Mouse (Mus musculus): ENCODE results near the gene Sprr3. TPM values are rescaled to one million over a fixed set of nuclear protein-coding genes. Genes with fewer than 3 reads are reported as not detected.

The Sprr3 gene
- polyA plus RNA-seq, 1 experiment = not detected

DNA sequence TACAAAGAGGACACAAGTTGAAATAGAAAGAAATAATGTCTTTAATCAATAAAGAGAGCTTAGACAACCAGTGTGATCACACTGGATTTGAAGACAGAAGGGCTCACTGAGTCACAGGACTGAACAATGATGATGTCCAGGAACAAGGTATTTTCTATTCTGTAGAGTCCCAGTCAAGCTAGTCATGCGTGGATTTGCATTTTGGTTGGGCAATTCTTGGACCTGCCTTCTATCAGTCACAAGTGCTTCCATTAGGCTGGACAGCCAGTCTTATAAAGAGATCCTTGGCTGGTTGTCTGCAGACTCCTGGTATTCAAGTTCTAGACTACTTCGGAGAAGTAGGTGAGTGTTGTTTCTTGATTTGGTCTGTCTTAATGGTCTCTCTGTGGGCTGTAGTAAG lies 50.8 kb downstream of the Sprr3 start, which contains the start of gene Sprr2i:
TSS of gene Sprr2i (plus strand) at position 301 of the 400 bp plus-strand sequence.
- 93% methylated on average over 2 of the region's 2 CpGs for WGBS
- no peak for DNase-seq
- no peaks in the 10 kb centered on the region for H3K27me3 ChIP-seq (ENCODE audit: control insufficient read depth, insufficient read depth, low read length)
- H3K4me3 ChIP-seq (replicated peaks; ENCODE audit: insufficient read depth, low read depth, low read length) = no peak within 1 kb of the TSS
- H3K4me1 ChIP-seq (ENCODE audit: control insufficient read depth, insufficient read depth, low read length) = no peaks in the 10 kb centered on the region
- TF ChIP-seq CTCF (IDR thresholded peaks at IDR 0.05; ENCODE audit: borderline replicate concordance, insufficient read depth, low read depth, low read length) (no peak), POLR2A (IDR thresholded peaks at IDR 0.05; ENCODE audit: borderline replicate concordance, insufficient read depth, low read length) (no peak)
- no peak within 1 kb of the TSS for H3K27ac ChIP-seq (ENCODE audit: insufficient read depth, low read length)

Other genes starting within 250 kb of the Sprr3 start
- not detected in 2 replicates for gene Sprr2a1, start 242.9 kb downstream of the Sprr3 start, polyA plus RNA-seq (2012; rRNA removed)
- gene Sprr2a2, start 242.8 kb downstream of the Sprr3 start, polyA plus RNA-seq (2012; rRNA removed) = 1.3 and 1.7 TPM in 2 replicates
- gene Sprr2a3, start 173.3 kb downstream of the Sprr3 start, polyA plus RNA-seq (2012; rRNA removed) = not detected in 2 replicates
- gene Sprr2b, start 142.1 kb downstream of the Sprr3 start, polyA plus RNA-seq (2012; rRNA removed) = 0.14 TPM in 1 of 2 replicates, not detected in the other
- gene Sprr2d, start 119.6 kb downstream of the Sprr3 start, polyA plus RNA-seq (2012; rRNA removed) = not detected in 2 replicates
- gene Sprr2e, start 106.6 kb downstream of the Sprr3 start, polyA plus RNA-seq (2012; rRNA removed) = not detected in 2 replicates
- gene Sprr2f, start 93.5 kb downstream of the Sprr3 start, polyA plus RNA-seq (2012; rRNA removed) = not detected in 2 replicates
- gene Sprr2h, start 73.0 kb downstream of the Sprr3 start, polyA plus RNA-seq (2012; rRNA removed) = not detected in 2 replicates
- gene Sprr2i, start 50.7 kb downstream of the Sprr3 start, polyA plus RNA-seq (2012; rRNA removed) = not detected in 2 replicates
- not detected in 2 replicates for gene Sprr2j-ps, start 40.6 kb downstream of the Sprr3 start, polyA plus RNA-seq (2012; rRNA removed)
- gene Gm9774, start 29.3 kb downstream of the Sprr3 start, polyA plus RNA-seq (2012; rRNA removed) = 9.8 and 9.9 TPM in 2 replicates
- gene Sprr2k, start 26.1 kb downstream of the Sprr3 start, polyA plus RNA-seq (2012; rRNA removed) = not detected in 2 replicates
- not detected in 2 replicates for gene Sprr1b, start 19.9 kb downstream of the Sprr3 start, polyA plus RNA-seq (2012; rRNA removed)
- gene Sprr1a, start 27.2 kb upstream of the Sprr3 start, polyA plus RNA-seq (2012; rRNA removed) = 0.70 and 0.95 TPM in 2 replicates
- gene Sprr4, start 41.8 kb upstream of the Sprr3 start, polyA plus RNA-seq (2012; rRNA removed) = not detected in 2 replicates
- gene 2310046K23Rik, start 75.8 kb upstream of the Sprr3 start, polyA plus RNA-seq (2012; rRNA removed) = not detected in 2 replicates
- gene Ivl, start 115.0 kb upstream of the Sprr3 start, polyA plus RNA-seq (2012; rRNA removed) = not detected in 2 replicates
- gene Smcp, start 130.3 kb upstream of the Sprr3 start, polyA plus RNA-seq (2012; rRNA removed) = not detected in 2 replicates
- gene 2210017I01Rik, start 148.8 kb upstream of the Sprr3 start, polyA plus RNA-seq (2012; rRNA removed) = not detected in 2 replicates
- gene Lce6a, start 162.9 kb upstream of the Sprr3 start, polyA plus RNA-seq (2012; rRNA removed) = not detected in 2 replicates
- not detected in 2 replicates for gene Lce1a1, start 189.6 kb upstream of the Sprr3 start, polyA plus RNA-seq (2012; rRNA removed)
- gene Lce1b, start 198.2 kb upstream of the Sprr3 start, polyA plus RNA-seq (2012; rRNA removed) = not detected in 2 replicates
- gene Lce1a2, start 211.6 kb upstream of the Sprr3 start, polyA plus RNA-seq (2012; rRNA removed) = not detected in 2 replicates
- gene Lce1c, start 220.5 kb upstream of the Sprr3 start, polyA plus RNA-seq (2012; rRNA removed) = not detected in 2 replicates
- gene Lce1d, start 228.5 kb upstream of the Sprr3 start, polyA plus RNA-seq (2012; rRNA removed) = not detected in 2 replicates

All from cerebellum, adult 2 months (tissue).